Mouse (Mus musculus): ENCODE measurements around the gene Atn1.

The Atn1 gene

GRCm38 (mm10) chr6:124740888-124741761 lies 15.2 kb downstream of the Atn1 start, which contains the start of gene Grcc10:
Grcc10 (minus strand) TSS chr6:124741374.
- DNase-seq (ENCODE audit: low spot score in 2 of 2) = peak; percentile 77 to 78

GRCm38 (mm10) chr6:124740211-124740887 lies 16.0 kb downstream of the Atn1 start:
- DNase-seq (ENCODE audit: low spot score in 2 of 2) = no peak

- no peak for DNase-seq (ENCODE audit: low spot score in 2 of 2)
Observed at GRCm38 (mm10) chr6:124739231-124739796, 17.0 kb downstream of the Atn1 start.

DNA sequence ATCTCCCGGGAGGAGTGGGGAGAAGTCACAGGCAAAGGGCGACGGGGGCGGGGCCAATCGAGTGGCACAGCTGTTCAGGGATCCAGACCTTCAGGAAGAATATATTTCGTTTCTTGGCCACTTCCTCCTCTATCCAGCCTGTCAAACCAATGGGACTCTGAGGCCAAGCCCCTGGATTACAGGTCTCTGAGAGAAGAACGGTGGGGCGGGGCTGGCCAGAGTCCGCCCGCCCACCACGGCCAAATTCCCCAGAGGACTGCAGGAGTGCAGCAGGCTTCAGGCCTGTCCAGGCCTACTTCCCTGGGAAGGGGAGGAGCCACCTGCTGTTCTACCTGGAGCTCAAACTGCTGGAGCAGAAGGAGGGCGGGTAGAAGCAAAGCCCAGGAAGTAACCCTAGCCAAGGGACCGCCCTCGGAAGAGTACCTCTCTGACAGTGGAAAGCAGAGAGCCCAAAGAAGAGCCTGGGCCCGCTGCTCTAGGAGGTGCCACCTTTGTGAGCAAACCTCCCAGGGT lies 17.8 kb downstream of the Atn1 start, which contains the start of gene Ptpn6:
Gene Ptpn6 (minus strand): TSS at position 204 of the 513 bp plus-strand sequence.
- no peak for DNase-seq (ENCODE audit: low spot score in 2 of 2)

- no peak for DNase-seq (ENCODE audit: low spot score in 2 of 2)
Observed at GRCm38 (mm10) chr6:124737040-124737439, 19.3 kb downstream of the Atn1 start.

- DNase-seq (ENCODE audit: low spot score in 2 of 2) = no peak
Observed at GRCm38 (mm10) chr6:124734417-124734816, 21.9 kb downstream of the Atn1 start.

DNA sequence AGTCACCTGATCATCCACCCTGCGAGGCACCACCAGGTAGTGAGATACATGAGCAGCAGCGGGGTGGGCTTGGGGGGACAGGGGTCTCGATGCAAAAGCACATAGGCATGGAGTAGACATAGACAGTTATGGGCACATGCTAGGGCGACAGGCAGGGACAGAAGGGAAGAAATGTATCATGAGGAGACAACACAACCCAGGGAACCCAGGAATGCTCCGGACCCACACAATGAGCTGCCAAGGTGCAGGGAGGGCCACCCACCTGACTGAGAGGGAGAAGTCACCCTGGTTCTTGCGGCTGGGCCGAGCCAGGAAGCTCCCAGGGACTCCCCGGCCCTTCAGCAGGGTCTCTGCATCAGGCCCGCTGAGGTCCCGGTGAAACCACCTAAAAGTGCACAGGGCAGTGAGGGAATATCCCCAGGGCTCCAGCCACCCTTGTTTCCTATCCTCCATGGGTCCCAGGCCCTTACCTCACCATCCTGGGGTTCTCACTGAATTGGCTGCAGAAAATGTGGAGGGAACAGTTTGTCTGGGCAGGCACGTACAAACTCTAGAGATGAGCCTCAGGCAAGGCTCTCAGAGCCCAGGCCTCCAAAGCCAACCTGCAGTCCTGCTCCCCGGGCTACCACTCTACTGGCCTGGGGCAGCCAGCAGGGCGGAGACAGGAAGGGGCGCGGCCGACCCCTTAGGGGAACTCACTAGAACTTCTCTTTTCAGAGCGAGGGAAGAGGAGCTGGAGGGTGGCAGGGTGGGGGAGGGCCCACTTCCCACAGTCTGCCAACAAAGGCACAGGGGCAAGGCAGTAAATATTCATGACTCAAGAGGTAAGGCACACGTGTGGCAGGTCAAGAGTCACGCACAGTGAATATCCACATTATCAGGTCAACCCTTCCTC lies 23.6 kb downstream of the Atn1 start:
- no peak for DNase-seq (ENCODE audit: low spot score in 2 of 2)

- no peak for DNase-seq (ENCODE audit: low spot score in 2 of 2)
Observed at GRCm38 (mm10) chr6:124731038-124731437, 25.3 kb downstream of the Atn1 start.

DNA sequence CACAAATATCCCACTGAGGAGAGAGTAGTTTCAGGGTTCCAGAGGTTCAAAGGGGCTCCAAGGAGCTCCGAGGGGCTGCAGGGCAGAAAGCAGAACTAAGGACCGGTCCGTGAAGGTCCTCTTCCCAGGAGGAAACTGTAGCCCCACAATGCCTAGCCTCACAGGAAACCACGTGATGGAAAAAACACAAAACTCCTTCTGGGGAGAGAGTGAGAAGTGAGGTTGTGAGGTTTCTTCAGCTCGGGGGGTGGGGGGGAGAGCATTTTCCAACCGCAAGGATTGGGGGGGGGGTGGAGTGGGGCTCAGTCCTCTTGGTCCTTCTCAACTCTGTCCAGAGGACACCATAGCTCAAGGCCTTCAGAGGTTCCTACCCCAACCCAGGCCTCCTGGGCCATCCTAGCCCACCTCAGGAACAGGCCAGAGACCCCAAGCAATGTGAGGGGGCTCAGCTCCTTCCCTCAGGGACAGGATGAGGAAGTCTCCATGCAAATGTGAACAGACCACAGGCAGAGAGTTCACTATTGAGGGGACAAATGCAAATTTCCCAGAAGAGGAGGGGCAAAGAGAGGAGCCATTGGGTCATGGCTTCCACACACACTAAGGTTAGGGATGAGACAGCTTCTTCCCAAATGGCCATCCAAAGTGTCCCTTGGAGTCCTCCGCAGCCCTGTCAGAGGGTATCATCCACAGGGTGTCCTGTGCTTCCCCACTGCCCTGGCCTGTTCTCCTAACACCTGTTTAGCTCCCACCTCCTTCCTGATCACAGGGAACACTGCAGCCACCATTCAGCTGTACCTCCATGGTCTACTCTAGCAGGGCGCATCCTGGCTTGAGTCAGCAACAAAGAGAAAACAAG lies 26.2 kb downstream of the Atn1 start:
- no peak for DNase-seq (ENCODE audit: low spot score in 2 of 2)

GRCm38 (mm10) chr6:124728621-124729020 lies 27.7 kb downstream of the Atn1 start:
- DNase-seq (ENCODE audit: low spot score in 2 of 2) = no peak

GRCm38 (mm10) chr6:124724472-124724871 lies 31.9 kb downstream of the Atn1 start:
- DNase-seq (ENCODE audit: low spot score in 2 of 2) = no peak

GRCm38 (mm10) chr6:124723541-124723940 lies 32.8 kb downstream of the Atn1 start:
- DNase-seq (ENCODE audit: low spot score in 2 of 2) = no peak

DNA sequence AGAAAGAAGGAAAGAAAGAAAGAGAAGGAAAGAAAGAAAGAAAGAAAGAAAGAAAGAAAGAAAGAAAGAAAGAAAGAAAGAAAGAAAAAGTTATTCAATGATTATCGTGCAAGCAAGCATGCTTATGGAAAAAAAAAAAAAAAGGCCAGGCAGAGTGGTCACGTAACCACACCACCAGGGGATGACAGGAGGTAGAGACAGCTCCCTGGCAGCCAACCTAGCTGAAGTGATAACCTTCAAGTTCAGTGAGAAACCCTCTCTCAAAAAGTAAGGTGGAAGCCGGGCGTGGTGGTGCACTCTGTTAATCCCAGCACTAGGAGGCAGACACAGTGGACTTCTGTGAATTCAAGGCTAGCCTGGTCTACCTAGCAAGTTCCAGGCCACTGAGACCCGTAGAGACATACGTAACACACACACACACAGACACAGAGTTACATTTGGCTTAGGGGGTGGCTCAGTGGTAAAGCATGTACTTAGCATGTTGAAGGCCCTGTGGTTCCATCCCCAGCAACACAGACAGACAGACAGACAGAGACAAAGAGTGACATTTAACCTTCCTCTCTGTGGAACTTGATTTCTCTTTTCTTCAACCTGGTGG lies 33.3 kb downstream of the Atn1 start:
- no peak for DNase-seq (ENCODE audit: low spot score in 2 of 2)

GRCm38 (mm10) chr6:124720904-124721303 lies 35.4 kb downstream of the Atn1 start:
- DNase-seq (ENCODE audit: low spot score in 2 of 2) = no peak

- no peak for DNase-seq (ENCODE audit: low spot score in 2 of 2)
Observed at GRCm38 (mm10) chr6:124719354-124719978, 36.9 kb downstream of the Atn1 start.

DNA sequence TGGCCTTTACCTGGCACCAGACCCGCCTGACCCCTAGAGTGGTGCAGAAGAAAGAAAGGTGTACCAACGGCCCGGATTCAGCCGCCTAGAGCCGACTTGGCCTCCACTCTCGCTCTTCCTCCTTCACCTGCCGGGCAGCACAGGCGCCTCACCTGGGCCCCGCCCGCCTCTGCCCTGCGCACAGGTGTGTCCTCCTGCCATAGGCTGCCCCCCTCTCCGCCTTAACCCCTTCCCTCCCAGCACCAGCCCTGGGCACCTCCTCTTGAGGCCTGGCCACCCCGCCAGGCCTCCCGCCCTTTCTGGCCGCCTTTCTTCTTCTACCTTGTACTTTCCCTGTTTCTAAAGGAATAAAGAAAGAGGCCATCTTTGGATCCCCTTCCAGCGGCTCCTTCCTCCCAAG lies 37.6 kb downstream of the Atn1 start:
- no peak for DNase-seq (ENCODE audit: low spot score in 2 of 2)

DNA sequence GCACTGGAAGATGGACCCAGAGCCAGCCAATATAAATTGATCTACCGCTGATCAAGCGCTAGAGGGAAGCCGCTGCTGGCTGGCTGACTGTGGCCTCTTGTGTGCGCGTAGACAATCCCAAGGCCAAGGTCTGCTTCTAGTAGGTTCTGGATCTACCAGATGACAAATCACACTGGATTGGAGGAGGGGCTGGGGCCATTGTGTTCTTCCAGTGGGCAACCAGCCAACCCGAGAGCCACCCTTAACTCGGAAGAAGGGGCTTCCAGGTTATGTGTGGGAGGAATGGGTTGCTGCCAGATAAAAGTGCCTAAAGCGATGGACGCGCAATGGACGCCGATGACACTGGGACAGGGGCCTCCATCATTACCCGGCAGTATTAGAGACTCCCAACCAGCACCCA lies 38.4 kb downstream of the Atn1 start:
- DNase-seq (ENCODE audit: low spot score in 2 of 2) = no peak

DNA sequence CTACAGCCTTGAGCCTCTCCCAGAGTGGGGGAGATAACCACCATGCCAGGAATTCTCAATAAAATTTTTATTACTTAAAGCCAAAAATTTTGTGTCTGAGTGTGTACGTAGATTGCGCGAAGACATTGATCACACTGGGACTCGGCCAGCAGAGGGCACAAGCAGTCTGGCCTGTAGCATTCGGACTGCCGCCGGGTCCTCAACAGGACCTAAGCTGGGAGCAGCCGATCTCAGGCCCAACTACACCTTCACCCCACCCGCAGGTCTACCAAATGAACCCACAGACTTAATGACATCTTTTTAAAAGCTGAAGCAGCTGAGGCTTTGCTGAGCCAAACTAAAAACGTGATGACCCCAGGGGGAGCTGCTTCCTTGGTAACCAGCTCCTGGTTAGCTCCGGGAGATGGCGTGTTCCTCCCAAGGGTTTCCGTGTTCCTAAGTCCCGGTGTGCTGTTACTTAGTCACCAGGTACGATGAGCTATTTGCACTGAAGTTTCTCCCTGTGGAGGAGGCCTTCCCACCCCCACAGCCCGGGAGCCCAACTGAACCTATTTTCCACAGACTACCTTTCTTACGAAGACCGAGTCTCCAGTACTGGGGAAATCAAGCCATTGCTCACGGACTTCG lies 39.3 kb downstream of the Atn1 start:
- no peak for DNase-seq (ENCODE audit: low spot score in 2 of 2)

- no peak for DNase-seq (ENCODE audit: low spot score in 2 of 2)
Observed at GRCm38 (mm10) chr6:124712918-124713317, 43.4 kb downstream of the Atn1 start.
